Mouse (Mus musculus) megakaryocyte, embryonic 14.5 days (primary cell): ENCODE measurements around the gene Ces2a. TPM values are rescaled to one million over a fixed set of nuclear protein-coding genes. Genes with fewer than 3 reads are reported as not detected.
A peak's percentile ranks its signal among the peaks of the same experiment; 100 is the strongest.

ENCODE experiments used
- H3K27me3 ChIP-seq: replicated peaks from 2 replicates; pipeline ENCODE3; 2012; ENCODE audit warnings: inconsistent platforms
- H3K36me3 ChIP-seq: replicated peaks from 2 replicates; pipeline ENCODE3; 2012; ENCODE audit warnings: low read length, inconsistent platforms, mixed read lengths
- H3K4me1 ChIP-seq: 2 replicates; pipeline ENCODE4 v1.6.1; 2012; ENCODE audit warnings: inconsistent platforms
- H3K4me3 ChIP-seq: replicated peaks from 2 replicates; pipeline ENCODE3; 2012; ENCODE audit warnings: moderate library complexity, mild to moderate bottlenecking, inconsistent platforms
- H3K9me3 ChIP-seq: 2 replicates; pipeline ENCODE4 v1.6.1; 2012; ENCODE audit warnings: inconsistent platforms
- FLI1 ChIP-seq: IDR thresholded peaks from 2 replicates; pipeline ENCODE4 v1.6.1; 2012; ENCODE audit warnings: low read length, inconsistent platforms, mixed read lengths
- GATA1 ChIP-seq: IDR thresholded peaks from 3 replicates; pipeline ENCODE4 v1.6.1; 2012; ENCODE audit warnings: mixed read lengths, low read length, inconsistent platforms, borderline replicate concordance
- polyA plus RNA-seq: library from polyadenylated mRNA; stranded (reverse); fragments of >175 nt; gene quantifications from 2 replicates; pipeline ENCODE4 v1.2.3, GENCODE M21; 2012; ENCODE audit warnings: low replicate concordance; ENCODE audit not compliant: insufficient read depth

Ces2a gene
- polyA plus RNA-seq, 1 experiment, result not detected

DNA sequence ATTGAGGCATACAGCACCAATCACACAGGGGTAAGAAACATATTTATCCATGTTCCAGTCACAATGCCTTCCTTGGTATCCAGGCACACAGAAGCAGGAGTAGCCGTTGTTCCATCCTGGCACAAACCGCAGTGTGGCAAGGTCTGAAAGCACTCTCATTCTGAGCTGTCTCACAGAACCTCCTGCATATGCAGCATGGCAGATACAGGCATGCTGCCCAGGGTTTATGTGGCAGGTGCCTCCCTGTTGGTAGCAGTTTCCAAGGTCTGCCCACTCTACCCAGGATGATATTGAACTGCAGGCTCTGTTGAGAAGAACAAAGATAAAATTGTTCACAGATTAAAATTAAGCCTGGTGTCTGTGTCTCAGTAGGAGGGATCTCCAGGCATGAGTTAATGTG lies 24.4 kb downstream of the Ces2a start:
- Histone ChIP-seq H3K4me1 (no peaks in the 10 kb centered on the region), H3K27me3 (peaks cover 8% of the 10 kb centered on the region), H3K9me3 (no peaks in the 10 kb centered on the region), H3K36me3 (no peaks in the 10 kb centered on the region), H3K4me3 (no peak overlapping the region)
- TF ChIP-seq GATA1 (no peak), FLI1 (no peak)

DNA sequence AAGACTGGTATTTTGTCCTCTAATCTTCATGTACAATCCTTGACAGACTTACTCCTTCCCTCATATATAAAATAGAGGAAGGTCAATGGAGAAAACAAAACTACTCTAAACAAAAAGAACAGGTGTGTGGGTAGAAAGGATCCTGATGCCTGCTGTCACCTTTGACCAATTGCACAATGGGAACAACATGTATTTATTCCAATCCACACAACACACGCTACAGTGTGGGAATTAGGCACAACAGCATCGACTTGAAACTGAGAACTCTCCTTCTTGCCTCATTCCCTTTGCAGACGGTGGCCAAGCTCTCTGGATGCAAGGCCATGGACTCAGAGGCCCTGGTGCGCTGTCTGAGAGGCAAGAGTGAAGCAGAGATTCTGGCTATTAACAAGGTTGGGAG lies 27.3 kb downstream of the Ces2a start:
- Histone ChIP-seq H3K4me3 (no peak overlapping the region), H3K9me3 (no peaks in the 10 kb centered on the region), H3K4me1 (no peaks in the 10 kb centered on the region), H3K27me3 (peaks cover 4% of the 10 kb centered on the region), H3K36me3 (no peaks in the 10 kb centered on the region)
- TF ChIP-seq FLI1 (no peak), GATA1 (no peak)

DNA sequence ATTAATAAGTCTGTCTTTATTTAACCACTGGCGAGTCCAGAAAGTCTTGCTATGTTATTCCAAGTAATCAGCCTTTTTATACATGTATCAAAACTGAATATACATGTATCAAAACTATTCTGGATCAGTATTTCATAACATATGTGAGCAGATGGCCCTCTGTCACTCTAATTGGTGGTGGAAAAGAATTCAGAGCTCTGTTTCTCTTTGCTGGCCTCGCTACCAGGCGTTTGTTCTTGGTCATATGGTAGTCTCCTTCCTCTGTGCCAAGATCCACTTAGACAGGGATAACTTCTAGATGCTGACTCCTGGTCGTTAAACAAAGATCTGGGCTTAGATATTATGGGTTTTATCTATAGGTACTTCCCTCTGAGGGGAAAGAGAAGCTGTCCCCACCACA lies 32.7 kb downstream of the Ces2a start:
- H3K27me3 ChIP-seq, result peaks cover 4% of the 10 kb centered on the region
- H3K4me1 ChIP-seq, result no peaks in the 10 kb centered on the region
- H3K4me3 ChIP-seq, result no peak overlapping the region
- H3K9me3 ChIP-seq, result no peaks in the 10 kb centered on the region
- TF ChIP-seq GATA1, result no peak
- TF ChIP-seq FLI1, result no peak
- no peaks in the 10 kb centered on the region for H3K36me3 ChIP-seq

DNA sequence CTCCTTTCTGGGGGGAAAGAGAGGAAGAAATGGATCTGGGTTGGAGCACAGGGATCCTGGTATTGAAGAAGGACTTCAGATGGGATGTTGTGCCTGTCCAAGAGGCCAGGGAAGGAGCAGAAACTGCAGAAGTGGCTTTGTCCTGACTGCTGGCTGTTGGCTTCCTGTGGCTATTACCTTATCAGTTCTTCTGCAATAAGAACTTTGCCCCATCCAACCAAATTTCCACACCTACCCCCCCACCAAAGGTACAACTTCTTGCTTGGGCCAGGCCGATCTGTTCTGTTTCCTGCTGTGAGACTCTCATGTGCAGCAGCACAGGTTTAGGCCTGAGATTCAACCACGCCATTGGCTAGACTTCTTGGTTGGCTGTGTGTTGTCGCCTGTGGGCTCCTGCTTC lies 36.6 kb downstream of the Ces2a start:
- Histone ChIP-seq H3K36me3 (no peaks in the 10 kb centered on the region), H3K27me3 (peaks cover 4% of the 10 kb centered on the region), H3K9me3 (no peaks in the 10 kb centered on the region), H3K4me3 (no peak overlapping the region), H3K4me1 (no peaks in the 10 kb centered on the region)
- TF ChIP-seq FLI1, result no peak
- no peak for TF ChIP-seq GATA1

DNA sequence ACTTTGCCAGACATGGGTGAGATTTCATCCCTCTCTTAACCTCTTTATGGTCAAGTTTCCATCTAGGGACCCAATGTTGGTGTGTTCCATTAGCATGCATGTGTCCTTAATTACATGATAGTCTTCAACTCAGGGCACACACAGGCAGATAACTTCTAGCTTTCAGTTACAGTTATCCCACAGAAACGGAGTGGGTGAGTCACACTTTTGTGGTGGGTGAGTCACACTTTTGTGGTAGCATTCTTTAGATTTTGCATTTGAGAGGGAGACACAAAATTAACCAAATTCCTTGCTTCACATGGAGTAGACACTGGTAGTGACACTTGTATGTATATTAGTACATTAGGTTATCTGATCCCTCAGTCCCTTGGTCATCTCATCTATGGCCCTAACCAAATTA lies 53.2 kb downstream of the Ces2a start:
- TF ChIP-seq FLI1 (no peak), GATA1 (no peak)
- H3K36me3 ChIP-seq, result no peaks in the 10 kb centered on the region
- H3K27me3 ChIP-seq, result no peaks in the 10 kb centered on the region
- peaks cover 22% of the 10 kb centered on the region for H3K4me1 ChIP-seq
- peaks cover 5% of the 10 kb centered on the region for H3K9me3 ChIP-seq
- H3K4me3 ChIP-seq, result no peak overlapping the region

DNA sequence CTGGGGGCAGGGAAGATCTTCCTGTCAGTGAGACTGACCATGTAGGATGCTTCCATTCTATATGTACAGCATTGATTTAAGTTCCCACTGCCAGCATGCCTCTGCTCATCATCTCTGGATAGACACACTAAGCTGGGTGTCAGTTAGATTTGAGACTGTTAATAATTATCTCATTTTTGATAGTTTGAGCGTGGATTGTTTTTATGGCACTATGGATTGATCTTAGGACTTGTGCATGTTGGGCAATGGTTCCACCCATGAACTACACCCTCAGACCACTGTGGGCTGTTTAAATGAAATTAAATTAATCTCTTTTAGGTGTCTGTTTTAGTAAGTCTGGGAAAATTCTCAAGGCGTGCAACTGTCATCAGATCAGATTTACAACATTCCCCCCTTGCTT lies 55.1 kb downstream of the Ces2a start:
- TF ChIP-seq FLI1 (no peak), GATA1 (no peak)
- no peaks in the 10 kb centered on the region for H3K36me3 ChIP-seq
- H3K4me3 ChIP-seq, result no peak overlapping the region
- H3K9me3 ChIP-seq, result no peaks in the 10 kb centered on the region
- H3K4me1 ChIP-seq, result peaks cover 22% of the 10 kb centered on the region
- no peaks in the 10 kb centered on the region for H3K27me3 ChIP-seq

DNA sequence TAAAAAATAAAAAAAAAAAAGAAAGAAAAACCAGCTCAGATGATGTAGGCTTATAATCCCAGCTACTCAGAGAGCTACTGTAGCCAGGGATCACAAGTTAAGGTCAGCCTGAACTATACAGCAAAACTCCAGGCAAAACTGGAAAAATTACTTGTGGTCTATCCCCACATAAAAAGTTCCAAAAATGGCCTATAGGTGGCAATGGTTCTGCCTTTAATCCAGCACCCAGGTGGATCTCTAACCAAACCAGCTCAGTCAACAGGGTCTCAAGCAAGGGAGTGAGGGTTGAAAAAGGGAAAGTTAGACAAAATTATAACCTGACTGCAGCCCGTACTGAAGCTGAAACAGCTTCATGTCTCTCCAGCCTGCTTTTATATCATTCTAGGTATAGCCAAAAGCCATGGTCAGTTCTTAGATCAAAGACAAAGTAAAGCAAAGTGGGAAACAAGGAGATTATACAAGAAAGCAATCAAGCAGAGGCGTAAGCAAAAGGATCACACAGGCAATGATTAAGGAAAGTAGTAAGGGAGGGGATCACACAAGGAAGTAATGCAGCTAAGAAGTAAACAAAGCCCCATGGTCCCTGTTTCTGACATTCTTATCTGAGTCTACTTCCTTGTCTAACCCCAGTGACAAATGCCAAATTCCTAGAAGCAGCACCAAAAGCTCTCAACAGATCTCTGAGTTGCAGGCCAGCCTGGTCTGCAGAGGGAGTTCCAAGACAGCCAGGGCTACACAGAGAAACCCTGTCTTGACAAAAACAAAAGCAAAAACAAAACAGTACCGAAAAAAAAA lies 56.3 kb downstream of the Ces2a start:
- TF ChIP-seq FLI1 (no peak), GATA1 (no peak)
- H3K9me3 ChIP-seq, result no peaks in the 10 kb centered on the region
- H3K36me3 ChIP-seq, result no peaks in the 10 kb centered on the region
- peaks cover 28% of the 10 kb centered on the region for H3K4me1 ChIP-seq
- H3K27me3 ChIP-seq, result peaks cover 2% of the 10 kb centered on the region
- peak overlapping the region; percentile 43 for H3K4me3 ChIP-seq

Other genes starting within 250 kb of the Ces2a start
- not detected in 2 replicates for gene Terb1, start 224.1 kb upstream of the Ces2a start, polyA plus RNA-seq
- gene Nae1, start 199.4 kb upstream of the Ces2a start, polyA plus RNA-seq, result 1.5 TPM in 1 of 2 replicates, not detected in the other
- gene Car7, start 199.3 kb upstream of the Ces2a start, polyA plus RNA-seq, result 1.1 and 8.2 TPM in 2 replicates
- gene Pdp2, start 142.6 kb upstream of the Ces2a start, polyA plus RNA-seq, result 1.3 TPM in 1 of 2 replicates, not detected in the other
- not detected in 2 replicates for gene Cdh16, start 109.6 kb upstream of the Ces2a start, polyA plus RNA-seq
- 2.2 TPM in 1 of 2 replicates, not detected in the other for gene Rrad, start 102.7 kb upstream of the Ces2a start, polyA plus RNA-seq
- gene Ciao2b, start 92.0 kb upstream of the Ces2a start, polyA plus RNA-seq, result 39.8 and 119 TPM in 2 replicates
- gene Ces2b, start 97.6 kb downstream of the Ces2a start, polyA plus RNA-seq, result not detected in 2 replicates
- not detected in 2 replicates for gene Ces2c, start 113.1 kb downstream of the Ces2a start, polyA plus RNA-seq
- gene Ces2e, start 192.3 kb downstream of the Ces2a start, polyA plus RNA-seq, result 0.20 TPM in 1 of 2 replicates, not detected in the other
- gene Ces2f, start 213.4 kb downstream of the Ces2a start, polyA plus RNA-seq, result 0.01 TPM in 1 of 2 replicates, not detected in the other
- 0.11 TPM in 1 of 2 replicates, not detected in the other for gene Ces2g, start 227.7 kb downstream of the Ces2a start, polyA plus RNA-seq